Comparison of ENCODE assay signal across 16 mouse cellular contexts in the genomic region with DNA sequence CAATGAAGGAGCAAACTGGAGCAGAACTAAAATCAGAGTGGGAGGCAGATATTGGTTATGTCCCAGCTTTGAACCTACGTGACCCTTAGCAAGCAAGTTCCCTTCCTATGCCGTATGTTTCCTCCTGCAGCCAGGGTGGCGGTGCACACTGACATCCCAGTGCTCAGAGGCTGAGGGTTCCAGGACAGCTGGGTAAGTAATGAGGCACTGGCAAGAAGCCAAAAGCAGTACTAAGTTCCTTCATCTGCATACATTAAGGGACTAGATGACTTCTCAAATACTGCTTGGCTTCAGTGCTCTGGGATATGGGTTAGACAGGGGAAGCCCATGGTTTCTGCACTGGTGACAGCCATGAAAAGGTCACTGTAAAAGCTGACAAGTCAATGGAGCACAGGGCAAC. TPM values are rescaled to one million over a fixed set of nuclear protein-coding genes. Genes with fewer than 3 reads are reported as not detected.
DNase-seq lines count a peak whose midpoint lies in the region; ATAC-seq and TF ChIP-seq lines count a peak whose summit lies in the region.
"Had no signal": no experiment of that assay in that cellular context is flagged by ENCODE, and none has a peak within 500 bp of the region (broad histone marks: within the 10 kb centered on the region; RNA-seq: fewer than 3 reads in every experiment).

No protein-coding gene starts in this region.

- H3K36me3 ChIP-seq in heart, embryonic 10.5 days: peaks cover 14% of the 10 kb centered on the region
- peaks cover 11% of the 10 kb centered on the region; the same call in 1 of the 2 replicates for H3K36me3 ChIP-seq in kidney, embryonic 15.5 days
- no peaks in the 10 kb centered on the region for H3K36me3 ChIP-seq in intestine, postnatal 0 days (ENCODE audit: control insufficient read depth, insufficient read depth)
- H3K36me3 ChIP-seq: neural tube, embryonic 15.5 days had no signal

- no peaks in the 10 kb centered on the region for H3K9me3 ChIP-seq in heart, embryonic 10.5 days
- H3K9me3 ChIP-seq in kidney, embryonic 15.5 days (replicated peaks): no peaks in the 10 kb centered on the region
- H3K9me3 ChIP-seq in intestine, postnatal 0 days (ENCODE audit: control insufficient read depth): no peaks in the 10 kb centered on the region
- H3K9me3 ChIP-seq: neural tube, embryonic 15.5 days had no signal

- peaks cover 54% of the 10 kb centered on the region for H3K4me1 ChIP-seq in heart, embryonic 10.5 days
- H3K4me1 ChIP-seq in kidney, embryonic 15.5 days: peaks cover 36% of the 10 kb centered on the region
- H3K4me1 ChIP-seq in intestine, postnatal 0 days (replicated peaks; ENCODE audit: control insufficient read depth, insufficient read depth, low read length): 0 out of 2 replicates have a peak, but pooled peaks cover 6% of the 10 kb centered on the region

- H3K27ac ChIP-seq in heart, embryonic 10.5 days: no peak overlapping the region
- H3K27ac ChIP-seq in kidney, embryonic 15.5 days: no peak overlapping the region
- peak overlapping the region; percentile 15 for H3K27ac ChIP-seq in intestine, postnatal 0 days (ENCODE audit: low read depth, low read length)
- H3K27ac ChIP-seq: liver, embryonic 14.5 days; macrophage; neural tube, embryonic 15.5 days had no signal

- H3K4me3 ChIP-seq in heart, embryonic 10.5 days: peak overlapping the region; percentile 86; the same call in 1 of the 2 replicates
- 0 out of 2 replicates have a peak overlapping the region, but pooled peaks have one; percentile 3 for H3K4me3 ChIP-seq in kidney, embryonic 15.5 days (replicated peaks)
- H3K4me3 ChIP-seq in intestine, postnatal 0 days (ENCODE audit: low read depth, low read length): no peak overlapping the region
- H3K4me3 ChIP-seq: neural tube, embryonic 15.5 days had no signal

- no peak overlapping the region for H3K9ac ChIP-seq in kidney, embryonic 15.5 days
- no peak overlapping the region for H3K9ac ChIP-seq in intestine, postnatal 0 days (ENCODE audit: low read depth, low read length)
- H3K9ac ChIP-seq: liver, embryonic 14.5 days; neural tube, embryonic 15.5 days had no signal

- WGBS in heart, embryonic 10.5 days: 71% methylated on average over 3 of the region's 3 CpGs
- 55% methylated on average over 3 of the region's 3 CpGs for WGBS in kidney, embryonic 15.5 days
- WGBS in intestine, postnatal 0 days: 32% methylated on average over 3 of the region's 3 CpGs

- no peak for DNase-seq in heart, embryonic 10.5 days (ENCODE audit: low spot score)
- no peak for DNase-seq in heart, postnatal 36 days
- no peak for DNase-seq in kidney, postnatal 10 days
- DNase-seq in ES-CJ7 (ENCODE audit: low read depth, low spot score): peak; percentile 49
- no peak for DNase-seq in urinary bladder, adult 18-20 months (ENCODE audit: low spot score in 2 of 2)
- DNase-seq in cerebellum, postnatal 10 days: no peak
- DNase-seq: adrenal gland, postnatal 10 days; gastrocnemius, postnatal 36 days; kidney, postnatal 4 days; right cerebral cortex, postnatal 14 days; thymus, postnatal 14 days had no signal

- no peaks in the 10 kb centered on the region for H3K27me3 ChIP-seq in heart, embryonic 10.5 days (ENCODE audit: insufficient read depth, poor library complexity, severe bottlenecking)
- no peaks in the 10 kb centered on the region for H3K27me3 ChIP-seq in kidney, embryonic 15.5 days
- no peaks in the 10 kb centered on the region for H3K27me3 ChIP-seq in intestine, postnatal 0 days (replicated peaks; ENCODE audit: control insufficient read depth, insufficient read depth, low read length)
- H3K27me3 ChIP-seq: neural tube, embryonic 15.5 days had no signal

- intact Hi-C loops in heart, postnatal 36 days (cut with DNase I): no loop called here

- TF ChIP-seq CTCF in intestine, postnatal 0 days (IDR thresholded peaks at IDR 0.05; ENCODE audit: low read depth): no peak

- ATAC-seq in kidney, embryonic 15.5 days (replicated peaks; ENCODE audit: low FRiP score): no peak
- no peak for ATAC-seq in intestine, postnatal 0 days

- H3K4me2 ChIP-seq in kidney, embryonic 15.5 days: no peak overlapping the region
- 0 out of 2 replicates have a peak overlapping the region, but pooled peaks have one; percentile 74 for H3K4me2 ChIP-seq in intestine, postnatal 0 days (replicated peaks; ENCODE audit: low read depth)
- H3K4me2 ChIP-seq: neural tube, embryonic 15.5 days had no signal

RNA-seq across cellular contexts. Expression of a gene that starts 3.0 kb away (rescaled TPM):
- 619 and 675 TPM in 2 replicates for polyA plus RNA-seq in heart, embryonic 10.5 days (2016; fragmentation: Nextera tagmentation; extraction: Ambion mirVana)
- total RNA-seq in heart, postnatal 36 days (2021): 100 to 1,000 TPM; 230 to 246 TPM
- polyA plus RNA-seq in kidney, embryonic 15.5 days (2015; fragmentation: Nextera tagmentation; extraction: Ambion mirVana): 319 and 327 TPM in 2 replicates
- polyA plus RNA-seq in intestine, postnatal 0 days (2015; fragmentation: Nextera tagmentation; extraction: Ambion mirVana): 445 and 480 TPM in 2 replicates

RNA-seq across cellular contexts. Expression of a gene that starts 3.1 kb away (rescaled TPM):
- polyA plus RNA-seq in heart, embryonic 10.5 days (2016; fragmentation: Nextera tagmentation; extraction: Ambion mirVana): 101 and 102 TPM in 2 replicates
- total RNA-seq in heart, postnatal 36 days (2021): 10 to 100 TPM; 29.0 to 29.1 TPM
- polyA plus RNA-seq in kidney, embryonic 15.5 days (2015; fragmentation: Nextera tagmentation; extraction: Ambion mirVana): 79.3 and 91.9 TPM in 2 replicates
- polyA plus RNA-seq in intestine, postnatal 0 days (2015; fragmentation: Nextera tagmentation; extraction: Ambion mirVana): 64.6 and 65.2 TPM in 2 replicates

RNA-seq across cellular contexts. Expression of a gene that starts 27.4 kb away (rescaled TPM):
- polyA plus RNA-seq in heart, embryonic 10.5 days (2016; fragmentation: Nextera tagmentation; extraction: Ambion mirVana): 5.4 and 5.9 TPM in 2 replicates
- total RNA-seq in heart, postnatal 36 days (2021): 1 to 10 TPM; 2.7 to 3.2 TPM
- polyA plus RNA-seq in kidney, embryonic 15.5 days (2015; fragmentation: Nextera tagmentation; extraction: Ambion mirVana): 8.9 and 9.9 TPM in 2 replicates
- polyA plus RNA-seq in intestine, postnatal 0 days (2015; fragmentation: Nextera tagmentation; extraction: Ambion mirVana): 3.8 and 4.0 TPM in 2 replicates
